Mouse (Mus musculus) MEL (cell line): ENCODE data around the gene Neu4. TPM values are rescaled to one million over a fixed set of nuclear protein-coding genes. Genes with fewer than 3 reads are reported as not detected.
A peak's percentile ranks its signal among the peaks of the same experiment; 100 is the strongest.

ENCODE experiments used
- DNase-seq: peaks from one replicate; pipeline ENCODE4 v3.0.0; 2011; ENCODE audit warnings: low read depth, low spot score
- H3K27ac ChIP-seq: 2 replicates; pipeline ENCODE4 v1.5.1; 2012; ENCODE audit warnings: low read depth, mild to moderate bottlenecking, control low read depth, low read length, moderate library complexity; ENCODE audit not compliant: control insufficient read depth
- H3K27me3 ChIP-seq, 2 experiments: fragments of 150-350 bp in 1 of 2; sonication (generic) in 1 of 2; 2 replicates each; pipeline ENCODE4 v1.6.1; 2012; ENCODE audit warnings: low read length in 2 of 2, mild to moderate bottlenecking in 2 of 2, improper control_type of control experiment in 1 of 2, moderate library complexity in 1 of 2; ENCODE audit not compliant: insufficient read depth in 2 of 2, control insufficient read depth in 1 of 2
- H3K36me3 ChIP-seq, 2 experiments: 2 replicates each; pipeline ENCODE4 v1.6.1; 2012 to 2014; ENCODE audit warnings: low read length in 2 of 2, improper control_type of control experiment in 1 of 2, inconsistent platforms in 1 of 2, mild to moderate bottlenecking in 1 of 2; ENCODE audit not compliant: insufficient read depth in 2 of 2, control insufficient read depth in 1 of 2
- H3K4me1 ChIP-seq, 2 experiments: fragments of 150-350 bp in 1 of 2; sonication (generic) in 1 of 2; 2 replicates each; pipeline ENCODE4 v1.6.1; 2012; ENCODE audit warnings: low read length in 2 of 2, improper control_type of control experiment in 1 of 2, mild to moderate bottlenecking in 1 of 2; ENCODE audit not compliant: insufficient read depth in 2 of 2, control insufficient read depth in 1 of 2
- H3K4me3 ChIP-seq, 2 experiments: fragments of 150-350 bp in 1 of 2; sonication (generic) in 1 of 2; 2 replicates each; pipeline ENCODE4 v1.5.1; 2012; ENCODE audit warnings: low read depth in 2 of 2, low read length in 2 of 2, mild to moderate bottlenecking in 2 of 2, moderate library complexity in 2 of 2, control low read depth in 1 of 2, improper control_type of control experiment in 1 of 2; ENCODE audit not compliant: control insufficient read depth in 1 of 2, insufficient read depth in 1 of 2
- H3K79me2 ChIP-seq: 2 replicates; pipeline ENCODE4 v1.6.1; 2012; ENCODE audit warnings: mild to moderate bottlenecking, low read length, moderate library complexity; ENCODE audit not compliant: control insufficient read depth, poor library complexity, insufficient read depth
- H3K9ac ChIP-seq: 2 replicates; pipeline ENCODE4 v1.6.1; 2012; ENCODE audit warnings: low read depth, mild to moderate bottlenecking, control low read depth, low read length, moderate library complexity; ENCODE audit not compliant: control insufficient read depth, poor library complexity, severe bottlenecking
- H3K9me3 ChIP-seq: fragments of 150-350 bp; sonication (generic); replicated peaks from 2 replicates; pipeline ENCODE4 v1.6.1; 2012; ENCODE audit warnings: mild to moderate bottlenecking, low read length, improper control_type of control experiment, moderate library complexity; ENCODE audit not compliant: insufficient read depth
- CHD1 ChIP-seq: IDR thresholded peaks from 2 replicates; pipeline ENCODE4 v1.6.1; 2012; ENCODE audit warnings: low read depth, mild to moderate bottlenecking, inconsistent platforms, low read length, improper control_type of control experiment
- CTCF ChIP-seq, 3 experiments: IDR thresholded peaks in 2 of 3; conservative IDR thresholded peaks in 1 of 3; 2 replicates each; pipeline ENCODE4 v1.5.1; 2011 to 2012; ENCODE audit warnings: low read length in 3 of 3, low read depth in 2 of 3, mild to moderate bottlenecking in 2 of 3, improper control_type of control experiment in 1 of 3, inconsistent platforms in 1 of 3, mixed read lengths in 1 of 3, moderate library complexity in 1 of 3; ENCODE audit not compliant: control insufficient read depth in 1 of 3, insufficient read depth in 1 of 3, poor library complexity in 1 of 3, severe bottlenecking in 1 of 3
- E2F4 ChIP-seq: IDR thresholded peaks from 2 replicates; pipeline ENCODE4 v1.6.1; 2011; ENCODE audit warnings: low read depth, low read length, improper control_type of control experiment, borderline replicate concordance
- ELF1 ChIP-seq: IDR thresholded peaks from 2 replicates; pipeline ENCODE4 v1.6.1; 2014; ENCODE audit warnings: low read depth, mild to moderate bottlenecking, inconsistent platforms, low read length, improper control_type of control experiment, moderate library complexity
- EP300 ChIP-seq, 2 experiments: IDR thresholded peaks; 2 replicates each; pipeline ENCODE4 v1.6.1; 2011; ENCODE audit warnings: improper control_type of control experiment in 2 of 2, low read length in 2 of 2, low read depth in 1 of 2, mild to moderate bottlenecking in 1 of 2
- JUND ChIP-seq: IDR thresholded peaks from 2 replicates; pipeline ENCODE4 v1.6.1; 2011; ENCODE audit warnings: low read depth, mild to moderate bottlenecking, improper control_type of control experiment, low read length
- MAX ChIP-seq: IDR thresholded peaks from 2 replicates; pipeline ENCODE4 v1.6.1; 2011; ENCODE audit warnings: low read length, improper control_type of control experiment
- MAZ ChIP-seq: IDR thresholded peaks from 2 replicates; pipeline ENCODE4 v1.6.1; 2012; ENCODE audit warnings: low read depth, mild to moderate bottlenecking, inconsistent platforms, low read length, improper control_type of control experiment
- NELFE ChIP-seq: IDR thresholded peaks from 2 replicates; pipeline ENCODE4 v1.6.1; 2011; ENCODE audit warnings: low read depth, low read length, improper control_type of control experiment
- NRF1 ChIP-seq: IDR thresholded peaks from 2 replicates; pipeline ENCODE4 v1.6.1; 2014; ENCODE audit warnings: low read depth, mild to moderate bottlenecking, inconsistent platforms, low read length, improper control_type of control experiment, moderate library complexity; ENCODE audit not compliant: poor library complexity, insufficient read depth, severe bottlenecking
- POLR2AphosphoS2 ChIP-seq: IDR thresholded peaks from 2 replicates; pipeline ENCODE4 v1.6.1; 2011; ENCODE audit warnings: low read length, improper control_type of control experiment
- RAD21 ChIP-seq: IDR thresholded peaks from 2 replicates; pipeline ENCODE4 v1.6.1; 2011; ENCODE audit warnings: mild to moderate bottlenecking, low read depth, low read length, improper control_type of control experiment
- RCOR1 ChIP-seq: IDR thresholded peaks from 2 replicates; pipeline ENCODE4 v1.6.1; 2012; ENCODE audit warnings: low read depth, mild to moderate bottlenecking, inconsistent platforms, low read length, improper control_type of control experiment
- SIN3A ChIP-seq: IDR thresholded peaks from 2 replicates; pipeline ENCODE4 v1.6.1; 2012; ENCODE audit warnings: low read length, improper control_type of control experiment, inconsistent platforms
- SMC3 ChIP-seq: IDR thresholded peaks from 2 replicates; pipeline ENCODE4 v1.6.1; 2011; ENCODE audit warnings: low read depth, low read length, improper control_type of control experiment
- TCF12 ChIP-seq: IDR thresholded peaks from 2 replicates; pipeline ENCODE4 v1.6.1; 2014; ENCODE audit warnings: low read depth, mild to moderate bottlenecking, inconsistent platforms, low read length, improper control_type of control experiment, moderate library complexity
- UBTF ChIP-seq: IDR thresholded peaks from 2 replicates; pipeline ENCODE4 v1.6.1; 2012; ENCODE audit warnings: low read depth, mild to moderate bottlenecking, inconsistent platforms, low read length, improper control_type of control experiment, moderate library complexity, borderline replicate concordance; ENCODE audit not compliant: insufficient read depth
- USF2 ChIP-seq, 2 experiments: IDR thresholded peaks; 2 replicates each; pipeline ENCODE4 v1.6.1; 2011 to 2012; ENCODE audit warnings: improper control_type of control experiment in 2 of 2, low read length in 2 of 2, borderline replicate concordance in 1 of 2, inconsistent platforms in 1 of 2, low read depth in 1 of 2, mild to moderate bottlenecking in 1 of 2; ENCODE audit not compliant: insufficient read depth in 1 of 2
- ZKSCAN1 ChIP-seq: IDR thresholded peaks from 2 replicates; pipeline ENCODE4 v1.6.1; 2012; ENCODE audit warnings: low read depth, mild to moderate bottlenecking, inconsistent platforms, low read length, improper control_type of control experiment, moderate library complexity
- ZMIZ1 ChIP-seq: IDR thresholded peaks from 2 replicates; pipeline ENCODE4 v1.6.1; 2012; ENCODE audit warnings: low read depth, mild to moderate bottlenecking, inconsistent platforms, low read length, improper control_type of control experiment, moderate library complexity
- polyA plus RNA-seq, 2 experiments: library from polyadenylated mRNA; stranded (reverse) in 1 of 2; unstranded in 1 of 2; fragments of >175 nt in 1 of 2; fragments of >200 nt in 1 of 2; gene quantifications; 2 replicates each; pipeline versions ENCODE4 v1.2.1 to v1.2.4; 2012; ENCODE audit warnings: low replicate concordance in 2 of 2, low read depth in 1 of 2; ENCODE audit not compliant: insufficient read length in 2 of 2, insufficient read depth in 1 of 2, missing spikeins in 1 of 2
- total RNA-seq: library from RNA; depleted of rRNA; stranded (reverse); fragments of 300-350 nt; gene quantifications from 2 replicates; pipeline ENCODE4 v1.2.3, GENCODE M21; 2012

The Neu4 gene
- total and polyA plus RNA-seq, 3 experiments = not detected

DNA sequence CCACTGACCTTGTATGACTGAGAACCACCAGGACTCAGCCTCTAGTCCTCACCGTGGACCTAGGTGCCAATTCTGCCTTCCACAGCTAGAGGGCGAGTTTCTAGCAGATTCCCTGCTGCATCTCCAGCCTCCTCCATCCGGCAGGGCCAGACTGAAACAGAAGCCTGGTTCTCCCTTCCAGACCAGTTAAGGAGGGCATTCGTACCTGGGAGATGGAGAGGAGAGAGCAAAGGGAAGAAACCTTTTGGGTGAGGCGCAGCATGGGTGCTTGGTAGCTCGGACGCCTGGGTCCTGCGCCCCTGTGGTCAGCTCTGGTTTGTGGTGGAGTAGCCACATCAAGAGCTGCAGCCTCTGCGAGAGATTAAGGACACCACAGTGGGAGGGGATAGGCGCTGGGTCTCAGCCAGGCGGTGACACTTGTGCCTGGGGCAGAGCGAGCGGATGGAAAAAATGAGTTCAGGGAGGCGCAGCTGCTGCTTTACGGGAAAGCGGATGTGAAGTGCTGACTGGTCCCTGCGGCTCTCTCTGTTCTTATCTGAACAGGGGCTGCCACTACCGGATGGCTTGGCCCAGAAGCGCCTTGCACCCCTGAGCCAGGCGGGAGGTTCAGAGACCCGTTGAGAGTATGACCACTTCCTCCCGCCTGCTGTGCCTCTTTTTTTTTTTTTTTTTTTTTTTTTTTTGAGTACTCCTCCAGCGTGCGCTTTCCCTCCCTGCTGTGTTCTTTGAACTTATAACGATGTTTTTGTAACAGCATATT is 14.9 kb downstream of the Neu4 start (continued):
- TF ChIP-seq MAX = peak; percentile 87
- TF ChIP-seq POLR2AphosphoS2 = no peak
- TF ChIP-seq UBTF = no peak
- TF ChIP-seq USF2 (IDR thresholded peaks at IDR 0.05; ENCODE audit: borderline replicate concordance in 1 of 2, insufficient read depth in 1 of 2, low read depth in 1 of 2, low read length in 2 of 2) = no peak

GRCm38 (mm10) chr1:94040391-94040790 is 20.1 kb downstream of the Neu4 start:
- H3K9me3 ChIP-seq = no peaks in the 10 kb centered on the region
- peaks cover 0 to 7% of the 10 kb centered on the region in 2 experiments; a peak in 2 of 4 replicates for H3K36me3 ChIP-seq
- no peak for DNase-seq
- H3K79me2 ChIP-seq = no peaks in the 10 kb centered on the region
- no peak overlapping the region for H3K4me3 ChIP-seq
- H3K9ac ChIP-seq = no peak overlapping the region
- H3K4me1 ChIP-seq = peaks cover 2 to 8% of the 10 kb centered on the region in 2 experiments; a peak in 3 of 4 replicates
- no peak for TF ChIP-seq TCF12
- TF ChIP-seq EP300 (IDR thresholded peaks at IDR 0.05; ENCODE audit: low read depth in 1 of 2, low read length in 2 of 2) = no peak
- TF ChIP-seq NELFE = no peak
- TF ChIP-seq ZMIZ1 = no peak
- no peak for TF ChIP-seq MAZ
- no peak for TF ChIP-seq JUND
- TF ChIP-seq E2F4 = no peak
- no peak for TF ChIP-seq NRF1
- TF ChIP-seq USF2 (IDR thresholded peaks at IDR 0.05; ENCODE audit: borderline replicate concordance in 1 of 2, insufficient read depth in 1 of 2, low read depth in 1 of 2, low read length in 2 of 2) = no peak
- TF ChIP-seq ZKSCAN1 = no peak
- no peak for TF ChIP-seq RAD21
- TF ChIP-seq MAX = no peak
- TF ChIP-seq ELF1 = no peak
- no peak for TF ChIP-seq CHD1
- no peak for TF ChIP-seq CTCF (IDR thresholded peaks at IDR 0.05 in 2 of 3, conservative IDR thresholded peaks at IDR 0.05 in 1 of 3; ENCODE audit: control insufficient read depth in 1 of 3, insufficient read depth in 1 of 3, low read depth in 2 of 3, low read length in 3 of 3, poor library complexity in 1 of 3, severe bottlenecking in 1 of 3)
- no peak for TF ChIP-seq SMC3
- TF ChIP-seq RCOR1 = no peak
- TF ChIP-seq SIN3A = no peak
- TF ChIP-seq, all 39 proteins: peak for 0
- Histone ChIP-seq H3K27me3 (no peaks in the 10 kb centered on the region; a peak in 1 of 4 replicates), H3K27ac (no peak overlapping the region)
